Mouse (Mus musculus) urinary bladder, postnatal 14 days (tissue): ENCODE measurements around the gene 1700001C02Rik.
A peak's percentile ranks its signal among the peaks of the same experiment; 100 is the strongest.

Experiments
- DNase-seq: peaks from one replicate; pipeline ENCODE4 v3.0.0; 2021; ENCODE audit warnings: low spot score

The 1700001C02Rik gene

DNA sequence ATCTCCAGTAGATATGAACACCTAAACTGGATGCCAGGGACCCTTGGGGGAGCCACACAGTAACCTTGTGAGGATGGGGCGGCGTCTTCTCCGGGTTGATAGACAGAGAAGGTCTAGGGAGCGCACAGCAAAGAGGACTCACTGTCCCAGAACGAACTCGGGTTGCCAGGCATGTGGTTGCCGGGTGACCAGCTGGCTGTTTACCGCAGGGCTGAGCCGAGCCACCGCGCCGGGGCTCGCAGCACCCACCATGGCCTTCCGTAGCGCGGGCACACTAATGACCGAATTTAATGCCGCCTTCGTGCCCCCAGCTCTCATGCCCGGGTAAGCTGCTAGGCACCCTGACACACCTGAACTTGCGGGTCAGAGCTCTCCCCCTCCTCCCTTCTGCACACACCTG, at the start of gene 1700001C02Rik:
Gene 1700001C02Rik (plus strand): TSS at position 187 of the 400 bp plus-strand sequence.
- no peak for DNase-seq

DNA sequence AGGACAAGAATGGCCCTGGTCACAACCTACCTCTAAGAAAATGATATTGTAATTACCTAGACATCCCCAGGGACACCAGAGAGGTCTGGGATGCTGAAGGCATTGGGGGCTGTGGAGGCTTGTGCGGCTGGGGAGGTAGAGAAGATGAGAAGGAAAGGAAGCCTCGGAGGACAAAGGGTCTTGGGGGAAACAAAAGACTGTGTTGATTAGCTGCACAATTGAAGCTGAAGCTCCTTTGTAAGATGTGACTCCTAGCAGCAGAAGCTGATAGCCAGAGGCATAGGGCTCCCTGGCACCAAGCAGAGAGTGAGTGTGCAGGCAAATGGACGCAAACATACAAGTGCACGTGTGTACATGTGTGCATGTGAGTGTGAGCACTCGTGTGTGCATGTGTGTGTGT, 49.2 kb upstream of the 1700001C02Rik start:
- no peak for DNase-seq

- no peak for DNase-seq
Measured at GRCm38 (mm10) chr5:30423121-30423520, 42.7 kb upstream of the 1700001C02Rik start.

DNA sequence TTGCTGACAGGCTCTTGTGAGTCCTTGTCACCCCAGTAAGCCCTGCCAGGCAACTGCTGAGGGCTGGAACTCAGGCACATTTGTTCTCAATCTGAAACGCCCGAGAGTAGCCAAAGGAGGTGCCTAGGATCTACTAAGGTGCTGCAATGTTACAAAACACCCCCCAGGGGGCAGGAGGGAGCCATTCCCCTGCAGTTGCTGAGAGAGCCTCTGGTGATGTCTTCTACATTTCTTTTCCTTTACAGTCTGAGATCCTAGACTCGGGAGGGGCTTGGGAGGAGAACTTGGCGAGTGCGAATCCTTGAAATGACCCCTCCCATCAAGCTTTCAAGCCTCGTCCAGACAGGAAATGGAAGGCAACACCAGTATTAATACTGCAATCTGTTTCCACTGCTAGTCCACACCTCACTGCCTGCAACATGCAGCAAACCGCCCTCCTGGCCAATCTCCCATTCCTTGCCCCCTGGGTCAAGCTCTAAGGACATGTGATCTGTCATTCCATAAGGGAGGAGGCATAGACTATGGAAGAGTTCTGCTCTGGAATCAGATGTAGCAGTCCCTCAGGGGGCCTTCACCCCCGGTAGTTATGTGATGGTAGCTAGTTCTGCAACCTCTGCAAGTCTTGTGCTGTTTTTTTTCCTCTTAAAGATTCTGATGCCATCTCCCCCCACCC, 42.1 kb upstream of the 1700001C02Rik start:
- DNase-seq, result peak; percentile 47

- DNase-seq, result no peak
Measured at GRCm38 (mm10) chr5:30427406-30427805, 38.4 kb upstream of the 1700001C02Rik start.

- DNase-seq, result no peak
Measured at GRCm38 (mm10) chr5:30438931-30439330, 26.9 kb upstream of the 1700001C02Rik start.

DNA sequence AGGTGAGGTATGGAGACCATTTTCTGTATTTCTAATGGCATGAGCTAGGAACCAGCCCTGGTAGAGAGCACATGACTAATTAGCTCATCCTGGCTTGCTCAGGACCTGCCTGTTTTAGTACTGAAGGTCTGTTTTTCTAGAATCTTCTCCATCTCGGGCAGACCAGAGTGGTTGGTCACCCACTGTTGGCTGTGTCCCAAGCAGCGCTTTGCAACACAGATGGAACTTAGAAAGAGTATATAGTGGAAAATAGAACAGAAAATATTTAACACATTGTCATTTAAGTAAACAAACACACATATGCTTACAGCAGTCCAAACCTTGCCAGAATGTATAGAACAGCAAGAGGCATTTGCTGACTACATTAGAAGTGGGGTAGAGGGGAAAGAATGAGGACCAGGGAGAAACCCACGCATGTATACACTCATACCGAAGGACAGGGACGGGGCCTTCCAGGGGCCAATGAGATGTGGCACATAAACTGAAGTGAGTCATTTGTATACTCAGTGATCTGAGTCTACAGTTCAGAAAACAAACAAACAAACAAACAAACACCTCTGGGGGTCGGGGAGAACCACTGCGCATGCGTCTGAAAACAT, 25.4 kb upstream of the 1700001C02Rik start:
- no peak for DNase-seq

DNA sequence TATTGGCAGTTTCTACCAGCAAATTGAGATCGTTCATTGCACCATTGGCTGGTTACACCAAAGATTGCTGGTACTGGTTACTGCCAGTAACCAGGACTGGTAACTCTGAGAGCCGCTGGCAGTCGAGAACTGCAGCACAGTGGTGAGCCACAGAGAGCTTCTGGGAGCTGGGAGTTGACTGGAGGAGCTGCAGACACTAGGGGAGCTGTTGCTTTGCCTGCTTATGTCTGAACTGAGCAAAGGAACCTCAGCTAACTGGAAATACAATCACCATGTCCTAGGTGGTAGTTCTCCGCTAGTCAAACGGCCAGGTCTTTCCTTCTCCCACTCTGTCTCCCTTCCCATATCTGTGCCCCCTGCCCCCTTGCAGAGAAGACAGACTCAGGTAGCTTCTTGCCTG, 23.7 kb upstream of the 1700001C02Rik start:
- no peak for DNase-seq

GRCm38 (mm10) chr5:30444327-30444895, 21.4 kb upstream of the 1700001C02Rik start:
- DNase-seq, result no peak

DNA sequence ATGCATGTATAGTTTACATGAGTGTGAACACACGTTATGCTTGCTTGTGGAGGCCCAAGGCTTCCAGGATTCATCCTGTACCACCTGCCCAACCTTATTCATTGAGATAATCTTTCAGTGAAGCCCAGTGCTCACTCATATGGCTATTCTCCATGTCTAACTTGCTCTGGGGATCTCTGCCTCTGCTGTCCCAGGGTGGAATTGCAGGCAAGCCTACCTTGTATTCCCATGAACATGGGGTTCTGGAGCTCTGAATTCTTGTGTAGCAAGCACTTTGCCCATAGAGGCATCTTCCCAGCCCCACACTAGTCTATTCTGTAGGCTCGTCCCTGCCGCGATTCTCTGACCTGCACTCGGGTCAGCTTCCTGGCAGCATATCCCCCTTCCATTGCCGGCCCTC, 9.8 kb upstream of the 1700001C02Rik start:
- no peak for DNase-seq

- no peak for DNase-seq
Measured at GRCm38 (mm10) chr5:30460155-30460554, 5.7 kb upstream of the 1700001C02Rik start.

GRCm38 (mm10) chr5:30461821-30462220, 4.0 kb upstream of the 1700001C02Rik start, which contains the start of gene Otof:
Gene Otof (minus strand): TSS chr5:30461932.
- no peak for DNase-seq

- no peak for DNase-seq
Measured at GRCm38 (mm10) chr5:30466315-30466714, 468 bp downstream of the 1700001C02Rik start.

DNA sequence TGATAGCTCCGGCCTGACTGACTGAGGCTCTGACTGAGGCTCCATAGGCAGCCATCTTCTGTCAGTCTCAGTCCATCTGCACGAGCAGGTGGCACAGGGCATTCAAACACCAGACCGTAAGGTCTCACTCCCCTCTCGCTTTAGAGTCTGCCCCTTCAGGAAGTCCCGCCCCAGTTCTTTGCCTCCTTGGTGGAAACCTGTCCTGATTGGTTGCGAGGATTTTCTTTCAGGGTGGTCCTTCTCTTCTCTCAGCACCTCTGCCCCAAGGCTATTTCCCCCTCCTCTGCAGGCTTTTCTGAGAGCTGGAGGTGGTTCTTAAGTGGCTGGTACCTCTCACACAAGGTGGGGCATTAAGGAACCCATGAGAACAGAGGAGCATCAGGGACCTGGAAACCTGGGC, 4.6 kb downstream of the 1700001C02Rik start:
- DNase-seq, result no peak

DNA sequence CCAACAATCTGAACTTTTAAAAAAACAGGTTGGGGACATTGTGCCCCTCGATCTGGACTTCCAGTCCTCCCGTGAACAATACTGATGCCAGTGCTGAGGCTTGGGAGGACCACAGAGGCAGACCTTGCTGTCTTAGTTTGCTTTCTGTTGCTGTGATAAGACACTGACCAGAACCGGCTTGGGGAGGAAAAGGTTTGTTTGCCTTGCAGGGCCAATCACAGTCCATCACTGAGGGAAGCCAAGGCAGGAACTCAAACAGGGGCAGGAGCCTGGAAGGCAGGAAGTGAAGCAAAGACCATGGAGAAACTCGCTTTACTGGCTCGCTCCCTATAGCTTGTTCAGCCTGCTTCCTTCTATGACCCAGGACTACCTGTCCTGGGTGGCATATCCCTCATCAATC, 6.3 kb downstream of the 1700001C02Rik start:
- peak; percentile 29 for DNase-seq

DNA sequence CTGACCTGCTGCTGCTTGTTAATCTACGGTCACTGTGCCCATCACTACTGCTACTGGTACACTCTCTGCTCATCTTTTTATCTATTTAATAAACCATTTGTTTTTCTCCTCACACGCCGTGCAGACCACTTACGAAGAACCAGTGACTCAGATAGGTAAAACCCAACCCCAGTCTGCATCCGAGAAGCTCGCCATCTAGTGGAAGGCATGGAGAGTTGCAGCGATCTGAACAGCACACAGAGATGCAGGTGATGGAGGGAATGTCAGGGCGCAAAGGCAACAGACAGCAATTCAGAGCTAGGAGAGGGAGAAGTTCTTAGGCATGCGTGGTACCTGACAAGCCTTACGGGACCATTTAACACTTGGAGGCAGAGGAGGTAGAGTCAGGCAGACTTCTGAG, 10.7 kb downstream of the 1700001C02Rik start:
- peak; percentile 26 for DNase-seq

DNA sequence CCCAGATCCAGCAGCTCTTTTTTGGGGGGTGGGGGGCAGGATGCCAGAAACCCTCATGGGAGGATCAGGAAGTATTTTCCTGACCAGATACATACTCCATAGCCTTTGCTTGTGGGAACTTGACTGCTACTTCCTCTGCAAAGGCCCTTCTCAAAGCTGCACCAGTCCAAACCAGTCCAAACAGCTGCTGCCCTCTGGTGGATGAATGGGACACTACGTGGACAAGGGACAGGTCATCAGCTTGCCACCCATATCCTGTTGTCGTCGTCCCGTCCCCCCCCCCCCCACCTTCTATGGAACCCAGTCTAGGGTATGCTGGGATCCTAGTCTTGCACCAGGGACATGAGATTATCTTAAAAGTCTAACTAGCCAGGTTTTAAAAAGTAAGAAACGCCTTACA, 16.5 kb downstream of the 1700001C02Rik start:
- DNase-seq, result peak; percentile 79

GRCm38 (mm10) chr5:30483533-30483932, 17.7 kb downstream of the 1700001C02Rik start:
- DNase-seq, result no peak

DNA sequence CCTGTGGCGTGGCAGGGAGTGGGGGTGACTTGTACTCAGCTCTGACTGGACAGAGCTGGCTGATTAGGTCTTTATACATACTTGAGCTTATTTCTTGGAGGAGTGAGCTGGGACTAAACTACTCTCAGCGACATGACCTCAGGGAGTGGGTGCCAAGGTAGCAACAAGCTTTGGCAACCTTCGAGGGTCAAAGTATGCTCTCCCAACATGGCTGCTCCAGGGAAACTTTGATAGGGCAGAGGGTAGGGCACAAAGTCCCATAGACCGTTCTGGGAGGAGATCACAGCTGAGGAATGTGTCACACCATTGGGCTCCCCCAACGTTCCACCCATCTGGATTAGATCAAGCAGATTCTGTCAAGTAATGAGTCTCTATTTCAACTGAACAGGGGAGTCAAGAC, 18.7 kb downstream of the 1700001C02Rik start:
- DNase-seq, result no peak

- DNase-seq, result no peak
Measured at GRCm38 (mm10) chr5:30485136-30485535, 19.3 kb downstream of the 1700001C02Rik start.

DNA sequence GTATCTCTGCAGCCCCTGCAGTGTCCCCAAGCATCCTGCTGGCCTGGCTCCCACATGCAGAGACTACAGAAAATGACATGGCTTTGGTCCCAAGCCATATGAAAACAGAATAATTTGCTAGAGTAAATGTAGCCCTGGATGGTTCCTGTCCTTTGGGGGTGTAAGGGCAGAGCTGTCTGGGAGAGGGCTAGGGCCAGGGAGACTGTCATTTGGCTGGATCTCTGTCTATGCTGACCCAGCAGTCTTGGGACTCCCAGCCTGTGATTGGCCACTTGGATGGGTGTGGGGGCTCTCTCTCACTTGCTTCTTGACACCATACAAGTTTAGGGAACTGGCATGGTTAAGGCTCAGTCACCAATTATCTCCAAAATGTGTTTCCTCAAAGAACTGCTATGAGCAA, 24.4 kb downstream of the 1700001C02Rik start:
- DNase-seq, result no peak

DNA sequence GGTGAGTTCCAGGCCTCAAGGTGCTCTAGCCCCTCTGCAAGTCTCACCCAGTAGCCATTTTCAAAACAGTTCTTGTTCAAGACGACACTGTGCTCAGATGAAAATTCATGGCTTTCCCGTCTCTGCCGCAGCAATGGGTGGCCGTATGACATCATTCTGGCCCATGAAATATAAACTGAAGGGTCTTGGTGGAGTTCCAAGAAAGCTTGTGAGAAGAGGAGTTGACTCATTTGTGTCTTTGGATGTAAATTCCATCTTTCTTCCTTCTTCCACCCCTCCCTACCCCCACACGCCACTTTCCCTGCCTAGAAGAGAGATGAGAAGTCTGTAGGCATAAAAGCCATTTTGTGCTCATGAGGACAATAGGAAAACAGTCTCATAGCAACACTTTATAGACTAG, 25.0 kb downstream of the 1700001C02Rik start:
- no peak for DNase-seq

DNA sequence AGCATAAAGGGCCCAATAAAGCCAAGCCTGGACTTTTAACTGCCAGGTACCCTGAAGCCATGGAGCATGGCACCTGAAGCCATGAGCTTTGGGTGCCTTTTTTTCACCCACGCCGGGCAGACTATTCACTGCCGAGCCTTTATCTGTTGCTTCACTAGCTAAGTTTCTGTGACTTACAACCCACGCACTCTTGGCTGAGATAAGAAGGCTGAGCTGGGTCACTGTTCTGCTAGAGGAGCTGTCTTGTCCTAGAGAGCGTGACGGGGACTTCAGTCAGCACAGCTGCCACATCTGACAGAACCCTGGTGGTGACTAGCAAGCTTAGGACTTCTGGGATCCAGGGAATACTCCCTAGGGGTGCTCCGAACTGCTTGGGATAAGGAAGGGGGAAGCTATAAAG, 27.9 kb downstream of the 1700001C02Rik start:
- no peak for DNase-seq

DNA sequence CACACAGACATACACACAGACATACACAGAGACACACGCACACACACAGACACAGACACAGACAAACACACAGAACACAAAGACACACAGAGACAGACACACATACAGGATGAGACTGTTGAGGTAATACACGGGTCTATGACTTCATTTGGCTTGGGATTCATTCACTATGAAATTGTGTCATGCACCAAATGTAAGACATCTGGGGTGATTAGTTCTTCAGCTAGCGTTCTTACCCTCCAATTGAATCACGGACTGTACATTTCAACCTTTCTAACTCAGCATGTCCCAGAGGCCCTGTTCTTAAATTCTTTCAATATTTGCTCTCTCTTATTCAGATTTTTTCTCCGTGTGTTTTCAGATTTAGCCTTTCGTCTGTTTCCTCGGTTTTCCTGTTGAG, 28.8 kb downstream of the 1700001C02Rik start:
- no peak for DNase-seq
